Mouse (Mus musculus) spleen, adult 2 months (tissue): ENCODE results near the gene Dcaf11.

Experiments used
- CTCF ChIP-seq: fragments of 200-500 bp; IDR thresholded peaks from 2 replicates; pipeline ENCODE4 v1.5.1; 2011; ENCODE audit warnings: mild to moderate bottlenecking, inconsistent platforms; ENCODE audit not compliant: insufficient read depth, insufficient read length, insufficient replicate concordance; ENCODE audit errors: extremely low read depth
- POLR2A ChIP-seq: fragments of 200-500 bp; IDR thresholded peaks from 2 replicates; pipeline ENCODE4 v1.6.1; 2011; ENCODE audit warnings: low read depth, low read length, inconsistent platforms

DNA sequence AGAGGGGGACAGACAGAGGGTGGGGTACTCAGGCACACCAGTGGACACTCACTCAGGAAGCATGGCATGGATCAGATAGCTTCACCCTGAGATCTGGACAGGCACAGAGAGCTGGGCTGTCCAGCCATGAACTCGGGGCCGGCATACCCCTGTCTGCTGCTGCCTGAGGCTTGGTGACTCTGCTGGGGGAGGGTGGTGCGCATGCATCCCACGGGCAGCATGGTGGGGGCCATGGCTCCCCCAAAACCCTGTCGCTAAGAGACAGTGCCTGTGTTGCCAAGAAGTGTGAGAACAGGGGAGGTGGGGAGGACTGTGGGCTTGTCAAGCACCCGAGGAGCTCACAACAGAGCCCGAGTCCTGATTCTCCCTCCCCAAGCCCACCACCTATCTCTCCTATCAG is 48.8 kb upstream of the Dcaf11 start:
- TF ChIP-seq POLR2A = no peak
- TF ChIP-seq CTCF = no peak
